Mouse (Mus musculus): Measurements from ENCODE around the gene Pnmal2.
A peak's percentile ranks its signal among the peaks of the same experiment; 100 is the strongest.

Gene Pnmal2

DNA sequence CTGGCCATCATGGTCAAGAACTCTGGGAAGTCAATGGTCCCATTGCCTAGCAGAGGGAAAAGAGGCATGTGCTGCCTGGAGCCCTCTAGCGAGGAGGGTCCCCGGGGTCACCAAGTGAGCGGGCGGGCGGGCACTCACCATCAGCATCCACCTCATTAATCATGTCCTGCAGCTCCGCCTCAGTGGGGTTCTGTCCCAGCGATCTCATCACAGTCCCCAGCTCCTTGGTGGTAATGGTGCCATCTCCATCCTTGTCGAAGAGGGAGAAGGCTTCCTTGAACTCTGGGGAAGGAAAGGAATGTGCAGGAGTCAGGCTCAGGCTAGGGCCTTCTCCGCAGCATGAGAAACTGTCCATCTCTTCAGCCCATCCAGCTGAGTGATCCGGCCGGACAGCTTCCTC lies 27.0 kb upstream of the Pnmal2 start:
- DNase-seq (ENCODE audit: inconsistent ontology term): no peak

DNA sequence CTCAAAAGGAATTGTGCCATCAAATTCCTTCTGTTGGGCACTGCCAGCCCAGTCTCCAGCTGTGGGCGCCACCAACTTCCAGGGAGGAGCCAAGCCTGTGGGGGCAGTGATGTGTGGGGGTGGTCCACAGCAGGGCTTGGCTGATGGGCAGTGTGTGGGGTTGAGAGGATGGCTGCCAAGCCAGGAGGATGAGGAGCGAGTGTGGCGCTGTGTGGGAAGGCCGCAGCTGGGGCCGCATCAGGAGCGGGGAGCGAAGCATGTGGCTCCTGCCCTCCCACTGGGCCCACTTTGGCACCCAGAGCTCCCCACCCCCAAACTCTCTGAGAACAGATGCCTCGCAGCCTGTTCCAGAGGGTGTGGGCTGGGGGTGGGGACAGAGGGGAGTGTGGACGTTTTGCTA lies 26.5 kb upstream of the Pnmal2 start:
- peak; percentile 52 for DNase-seq (ENCODE audit: inconsistent ontology term)

DNA sequence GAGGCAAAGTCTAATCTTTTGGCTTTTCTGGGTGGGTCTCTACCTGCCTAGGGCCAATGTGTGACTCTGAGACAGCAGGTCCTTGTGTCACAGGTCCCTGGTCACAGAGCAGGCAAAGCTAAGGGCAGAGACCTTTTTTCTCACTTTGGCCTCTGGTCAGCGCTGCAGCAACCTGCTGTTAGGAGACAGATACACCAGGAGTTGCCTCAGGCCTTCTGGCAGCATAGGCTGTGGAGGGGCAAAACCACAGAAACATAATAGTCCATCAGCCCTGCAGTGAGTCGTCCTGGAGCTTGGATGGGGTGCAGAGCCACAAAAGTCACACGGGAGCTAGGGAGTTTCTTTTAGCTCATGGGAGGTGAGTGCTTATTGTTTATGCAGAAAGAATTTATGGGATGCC lies 25.8 kb upstream of the Pnmal2 start:
- DNase-seq (ENCODE audit: inconsistent ontology term): peak; percentile 64

DNA sequence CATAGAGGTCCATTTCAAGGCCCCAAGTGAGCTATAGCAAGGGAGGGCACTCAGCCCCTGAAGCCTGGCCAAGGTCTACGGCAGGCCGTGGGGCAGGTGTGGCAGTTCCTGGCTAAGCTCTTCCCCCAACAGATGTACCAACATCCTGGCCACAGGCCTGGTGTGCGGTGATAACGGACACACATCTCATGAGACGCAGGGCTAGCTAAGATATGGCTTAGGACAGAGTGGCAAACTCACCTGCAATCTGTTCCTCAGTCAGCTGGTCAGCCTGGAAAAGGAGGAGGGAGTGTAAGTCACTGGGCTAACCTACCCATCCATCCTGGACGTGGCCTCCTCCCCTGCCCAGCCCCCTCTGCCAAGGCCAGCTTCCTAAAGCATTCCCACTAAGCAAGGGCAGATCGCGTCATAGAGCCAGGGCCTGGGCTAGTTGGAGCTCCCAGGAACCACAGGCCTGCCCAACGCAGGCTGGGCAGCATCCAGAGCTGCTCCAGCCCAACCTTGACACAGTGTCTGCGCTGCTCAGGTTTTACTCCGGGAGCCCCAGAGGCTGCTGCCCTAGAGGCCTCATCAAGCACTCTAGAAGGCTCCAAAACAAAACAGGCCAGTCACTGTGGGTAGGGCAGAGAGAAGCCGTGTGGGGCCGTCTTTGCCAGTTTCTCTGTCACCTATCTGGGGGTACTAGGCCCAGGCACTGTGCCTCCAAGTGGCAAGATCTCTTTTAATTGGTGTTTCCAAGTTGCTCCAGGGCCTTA lies 24.9 kb upstream of the Pnmal2 start:
- no peak for DNase-seq (ENCODE audit: inconsistent ontology term)

DNA sequence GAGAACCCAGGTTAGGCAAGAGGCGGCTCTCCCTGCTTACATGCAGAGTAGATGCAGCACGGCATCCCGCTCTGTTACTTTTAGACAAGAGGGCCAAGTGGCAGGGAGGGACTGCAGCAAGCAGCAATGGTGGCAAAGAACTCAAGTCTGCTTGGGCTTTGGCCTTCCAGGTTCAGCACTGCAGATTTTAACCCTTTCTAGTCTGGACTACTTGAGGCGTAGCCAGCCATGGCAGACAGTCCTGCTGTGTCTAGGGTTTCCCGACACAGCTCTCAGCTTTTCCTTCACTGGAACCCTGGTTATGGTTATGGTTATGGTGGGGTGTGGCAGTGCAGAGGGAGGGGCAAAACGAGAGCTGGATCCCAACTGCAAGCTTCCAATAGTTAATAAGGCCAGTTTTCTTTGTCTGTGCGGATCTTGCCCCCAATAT lies 24.3 kb upstream of the Pnmal2 start:
- DNase-seq (ENCODE audit: inconsistent ontology term): no peak

DNA sequence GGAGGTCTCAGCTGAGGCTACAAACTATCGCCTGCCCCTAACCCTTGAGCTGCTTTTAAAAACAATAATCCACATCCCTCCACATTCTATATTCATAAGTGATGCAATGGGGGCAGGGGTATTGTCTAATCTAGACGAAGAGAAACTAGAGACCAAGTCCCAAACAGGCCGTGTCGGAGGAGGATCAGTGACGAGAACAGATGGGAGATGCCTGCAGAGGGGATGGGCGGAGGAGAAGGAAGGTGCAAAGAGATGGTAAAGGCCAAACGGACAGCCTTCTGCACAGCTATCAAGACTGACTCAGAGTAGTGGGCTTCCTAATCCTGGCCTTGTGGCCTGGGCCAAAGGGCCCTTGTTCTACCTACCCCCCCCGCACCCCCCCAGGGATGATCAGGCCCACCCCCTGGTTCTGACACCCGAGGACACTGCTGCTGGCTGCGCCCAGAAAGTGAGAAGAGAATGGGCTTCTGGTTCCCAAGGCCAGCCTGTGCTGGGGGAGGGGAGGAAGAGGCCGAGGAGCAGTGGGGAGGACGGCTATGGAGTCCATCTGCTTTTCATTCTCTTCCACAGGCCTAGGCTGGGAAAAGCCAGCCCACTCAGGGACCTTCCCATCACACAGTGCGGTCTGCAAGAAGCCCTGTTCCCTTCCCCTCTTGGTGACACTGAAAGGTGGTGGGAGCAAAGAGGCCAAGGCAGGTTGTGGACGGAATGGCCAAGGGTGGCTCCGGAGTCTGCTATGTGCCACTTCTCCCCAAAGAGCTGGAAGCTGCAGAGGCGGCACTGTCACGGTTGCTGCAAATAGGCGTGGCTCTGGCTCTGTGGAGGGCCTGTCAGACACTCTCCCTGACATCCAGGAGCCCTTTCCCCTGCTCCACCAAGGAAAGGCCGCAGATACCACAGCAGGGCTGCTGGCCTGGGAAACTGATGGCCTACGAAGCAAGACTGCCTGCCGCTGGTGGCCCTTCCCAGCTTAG lies 23.4 kb upstream of the Pnmal2 start:
- DNase-seq (ENCODE audit: inconsistent ontology term): peak; percentile 40

DNA sequence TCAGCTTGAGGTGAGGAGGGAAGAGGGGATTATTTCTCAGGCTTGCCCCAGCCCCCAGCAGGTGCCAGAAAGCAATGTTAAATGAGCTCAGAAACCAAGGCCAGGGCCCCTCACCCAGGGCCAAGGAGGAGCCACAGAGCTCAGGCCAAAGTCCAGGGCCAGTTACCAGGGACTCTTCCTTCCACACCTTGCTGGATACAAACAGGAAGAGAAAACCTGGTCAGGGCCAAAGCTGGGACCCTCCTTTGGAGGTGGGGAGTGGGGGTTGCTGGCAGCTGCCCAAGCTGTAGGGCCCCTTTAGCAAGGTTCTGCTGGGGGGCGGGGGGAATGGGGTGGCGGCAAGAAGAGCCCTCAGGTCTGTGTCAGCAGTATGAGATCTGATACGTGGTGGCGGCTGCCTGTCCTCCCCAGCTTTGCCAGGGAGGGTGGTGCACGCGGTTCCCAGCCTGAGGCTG lies 22.6 kb upstream of the Pnmal2 start:
- no peak for DNase-seq (ENCODE audit: inconsistent ontology term)

DNA sequence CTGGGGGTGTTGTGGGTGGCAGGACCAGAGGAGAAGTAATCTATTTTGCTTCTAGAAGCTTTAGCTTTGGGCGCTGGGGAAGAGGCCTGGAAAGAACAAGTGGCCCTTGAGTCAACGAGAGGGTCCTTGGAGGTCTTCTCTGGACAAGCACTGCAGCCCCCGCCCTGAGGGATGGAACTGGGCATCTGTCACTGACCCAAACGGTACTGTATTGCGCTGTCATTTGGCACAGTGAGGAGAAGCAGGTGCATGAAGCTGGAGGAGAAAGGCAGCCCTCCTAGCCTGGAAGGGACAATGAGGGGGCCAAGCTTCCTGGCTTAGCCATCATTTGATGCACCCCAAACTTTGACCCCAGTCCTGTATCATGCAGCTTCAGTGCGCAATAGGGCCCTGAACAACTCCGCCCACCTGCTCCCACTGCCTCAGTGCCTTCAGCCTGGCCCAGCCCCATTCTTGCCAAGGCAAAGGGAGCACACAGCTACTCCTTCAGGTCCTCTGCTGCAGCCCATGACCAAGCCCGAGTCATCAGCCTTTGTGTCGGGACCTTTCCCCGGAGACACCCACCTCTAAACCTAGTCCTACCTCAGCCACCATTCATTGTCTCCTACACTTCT lies 22.0 kb upstream of the Pnmal2 start:
- DNase-seq (ENCODE audit: inconsistent ontology term): no peak

DNA sequence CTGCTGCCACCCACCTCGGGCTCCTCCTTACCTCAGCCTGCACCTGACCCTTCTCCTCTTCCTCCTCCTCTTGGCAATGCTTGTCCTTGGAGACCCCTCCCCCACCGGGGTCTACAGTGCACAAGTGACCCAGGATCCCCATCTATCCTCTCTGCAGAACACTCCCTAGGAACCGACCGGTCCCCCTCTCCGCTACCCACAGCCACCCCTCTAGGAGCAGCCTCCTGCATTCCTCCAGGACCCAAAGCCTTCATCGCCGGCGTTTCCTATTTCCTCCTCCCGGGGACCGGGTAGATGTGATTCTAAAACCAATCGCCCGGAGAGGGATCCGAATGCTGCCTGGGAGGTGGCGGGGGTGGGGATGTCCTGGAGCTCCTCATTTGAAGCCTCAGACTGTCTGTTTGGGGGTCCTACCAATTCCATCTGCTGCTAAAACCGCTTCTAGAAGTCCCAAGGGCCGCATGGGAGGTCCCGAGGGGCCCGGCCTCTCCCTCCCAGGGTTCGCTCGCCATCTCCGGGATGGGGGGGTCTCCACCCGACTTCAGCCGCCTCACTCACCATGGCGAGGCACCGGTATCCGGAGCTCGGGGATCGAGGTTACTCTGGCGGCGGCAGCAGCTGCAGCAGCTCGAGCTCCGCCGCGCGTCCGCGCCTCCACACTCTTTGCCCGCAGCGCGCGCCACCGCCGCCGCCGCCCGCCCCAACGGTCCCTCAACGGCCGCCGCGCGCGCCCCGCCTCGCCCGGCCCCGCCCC lies 21.0 kb upstream of the Pnmal2 start:
- DNase-seq (ENCODE audit: inconsistent ontology term): no peak

DNA sequence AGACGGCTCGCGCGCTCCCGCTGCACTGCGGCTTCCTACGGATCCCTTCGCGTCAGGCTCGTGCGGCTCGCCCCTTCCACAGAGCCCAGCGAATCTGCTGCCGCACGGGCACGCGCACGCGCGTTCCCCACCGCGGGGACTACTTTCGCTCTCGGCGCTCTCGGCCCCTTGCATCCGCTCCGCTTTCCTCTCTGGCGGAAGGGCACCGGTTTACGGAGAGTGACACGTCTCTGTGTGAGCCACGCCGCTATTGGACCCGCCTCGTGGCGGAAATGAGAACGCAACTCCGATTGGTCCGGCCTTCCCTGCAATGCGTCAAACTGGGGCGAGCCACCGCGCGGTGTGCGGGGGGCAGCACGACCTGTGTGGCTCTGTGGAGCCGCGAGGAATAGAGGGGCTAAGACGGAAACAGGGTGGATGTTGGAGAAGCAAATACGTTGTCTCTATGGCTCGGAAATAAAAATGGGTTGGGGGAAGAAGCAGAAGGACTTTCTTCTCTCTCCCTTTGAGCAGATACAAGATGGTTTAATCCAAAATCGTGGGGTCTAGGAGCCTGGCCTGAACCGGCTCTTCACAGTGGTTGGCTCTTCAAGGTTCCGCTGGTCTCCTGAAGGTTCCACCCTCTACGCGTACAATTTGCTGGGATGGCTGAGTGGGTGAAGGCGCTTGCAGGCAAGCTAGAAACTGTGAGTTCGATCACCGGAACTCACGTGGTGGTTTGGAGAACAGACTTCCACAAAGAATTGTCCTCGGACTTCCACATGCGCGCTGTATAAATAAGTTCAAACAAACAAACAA lies 20.2 kb upstream of the Pnmal2 start, which contains the start of gene Calm3:
Gene Calm3, minus strand, starts transcription at position 78 of the 798 bp plus-strand sequence.
- peak; percentile 100 for DNase-seq (ENCODE audit: inconsistent ontology term)

DNA sequence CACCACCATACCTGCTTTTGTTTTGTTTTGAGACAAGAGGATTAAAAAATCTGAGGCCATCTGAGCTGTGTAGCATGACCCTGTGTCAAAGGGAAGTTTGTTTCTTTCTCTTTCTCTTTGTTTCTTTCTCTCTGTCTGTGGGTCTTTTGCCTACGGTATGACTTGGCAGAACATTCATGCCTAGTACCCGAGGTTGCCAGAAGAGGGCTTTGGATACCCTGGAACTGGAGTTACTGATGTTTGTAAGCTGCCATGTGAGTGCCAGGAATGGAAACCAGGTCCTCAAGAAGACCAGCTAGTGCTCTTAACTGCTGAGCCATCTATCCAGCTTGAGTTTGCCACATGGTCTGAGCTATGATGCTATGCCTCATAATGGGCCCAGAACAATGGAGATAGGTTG lies 16.1 kb upstream of the Pnmal2 start:
- no peak for DNase-seq (ENCODE audit: inconsistent ontology term)

DNA sequence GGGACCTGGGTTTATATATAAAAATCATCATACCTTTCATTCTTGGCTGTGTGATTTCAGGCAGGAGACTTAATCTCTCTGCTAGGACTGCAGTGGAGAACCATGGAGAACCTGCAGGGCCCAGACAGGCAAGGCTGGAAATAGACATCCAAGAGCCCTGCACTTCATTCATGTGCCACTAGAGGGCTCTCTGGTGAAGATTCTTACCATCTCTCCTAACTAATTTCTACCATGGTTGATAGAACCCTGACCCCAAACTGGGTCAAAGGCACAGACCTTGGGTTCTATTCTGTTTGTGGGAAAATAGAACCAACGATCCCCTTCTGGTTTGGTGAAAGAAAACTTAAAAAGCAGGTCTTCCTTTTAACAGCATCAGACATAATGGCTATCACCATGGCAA lies 13.6 kb upstream of the Pnmal2 start:
- DNase-seq (ENCODE audit: inconsistent ontology term): no peak

DNA sequence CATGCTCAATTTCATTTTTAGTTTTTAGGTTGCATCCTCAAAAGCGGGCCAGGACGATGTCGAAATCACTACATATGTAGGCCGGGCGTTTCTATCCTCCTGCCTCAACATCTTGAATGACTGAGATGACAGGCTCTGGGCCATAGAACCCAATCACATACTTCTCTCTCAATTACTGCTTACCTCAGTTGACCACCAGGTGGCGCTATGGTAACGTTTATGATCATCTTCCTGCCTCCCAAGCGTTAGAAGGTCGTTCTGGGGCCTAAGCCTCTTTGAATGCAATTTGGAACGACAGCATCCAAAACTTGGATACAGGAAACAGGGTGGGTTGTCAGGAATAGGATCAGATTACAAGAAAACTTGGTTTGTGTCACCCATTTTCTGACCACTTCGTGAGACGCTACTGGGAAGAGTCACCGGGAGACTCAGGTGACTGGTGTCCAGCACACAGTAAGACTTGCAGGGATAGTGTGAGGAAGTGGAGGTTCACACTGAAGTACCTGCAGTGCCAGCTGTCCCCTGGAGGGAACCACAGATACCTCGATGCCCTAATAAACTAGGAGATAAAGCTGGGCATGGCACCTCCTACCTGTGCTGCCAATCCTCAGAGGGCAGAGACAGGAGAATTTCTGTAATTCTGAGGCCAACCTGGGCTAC lies 12.4 kb upstream of the Pnmal2 start:
- DNase-seq (ENCODE audit: inconsistent ontology term): peak; percentile 68

DNA sequence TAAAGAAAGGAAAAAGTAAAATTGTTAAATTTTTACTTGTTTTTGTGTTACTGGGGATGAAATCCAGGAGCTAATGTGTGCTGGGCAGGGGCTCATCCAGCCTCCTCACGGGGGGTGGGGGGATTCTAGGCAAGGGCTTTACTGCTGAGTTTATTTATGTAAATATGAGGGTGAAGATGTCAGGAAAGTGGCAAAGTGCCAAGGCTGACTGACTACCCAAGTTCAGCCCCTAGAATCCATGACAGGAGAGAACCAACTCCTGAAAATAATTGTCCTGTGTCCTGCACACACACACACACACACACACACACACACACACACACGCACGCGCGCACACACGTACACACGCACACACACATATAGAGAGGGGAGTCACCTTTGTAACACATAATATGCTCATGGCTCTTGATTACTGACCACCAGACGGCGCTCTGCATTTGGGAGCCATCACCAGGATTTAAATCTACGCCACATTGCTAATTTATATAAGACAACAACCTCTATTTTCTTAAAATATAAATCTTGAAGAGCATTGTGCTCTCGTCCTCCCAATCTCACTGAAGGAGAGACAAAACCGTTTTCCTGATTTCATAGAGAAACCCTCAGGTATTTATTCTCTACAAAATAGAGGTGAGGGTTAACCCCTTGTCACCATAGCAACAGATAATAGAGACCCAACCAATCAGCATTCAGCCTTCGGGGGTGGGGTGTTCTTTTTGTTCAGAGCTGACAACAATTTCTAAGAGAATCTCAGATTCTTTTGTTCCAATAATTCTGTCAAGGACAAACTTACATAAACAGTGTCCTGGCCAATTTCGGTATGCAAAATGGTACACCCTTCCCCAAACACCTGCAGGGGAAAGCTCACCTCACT lies 11.5 kb upstream of the Pnmal2 start:
- no peak for DNase-seq (ENCODE audit: inconsistent ontology term)

DNA sequence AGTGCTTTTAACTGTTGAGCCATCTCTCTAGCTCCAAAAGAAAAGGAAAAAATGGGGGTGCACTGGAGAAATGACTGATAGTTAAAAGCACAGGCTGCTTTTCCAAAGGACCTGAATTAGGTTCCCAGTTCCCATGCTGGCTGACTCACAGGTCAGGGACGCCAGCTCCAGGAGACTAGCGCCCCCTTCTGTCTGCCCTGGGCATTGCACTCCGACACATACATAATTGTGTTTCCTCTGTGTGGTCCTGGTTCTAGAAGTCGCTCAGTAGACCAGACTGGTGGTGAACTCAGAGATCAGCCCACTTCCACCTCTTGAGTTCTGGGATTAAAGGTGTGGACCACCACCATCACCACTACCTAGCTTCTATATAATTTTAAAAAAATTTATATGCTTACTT lies 7.2 kb upstream of the Pnmal2 start:
- no peak for DNase-seq (ENCODE audit: inconsistent ontology term)

DNA sequence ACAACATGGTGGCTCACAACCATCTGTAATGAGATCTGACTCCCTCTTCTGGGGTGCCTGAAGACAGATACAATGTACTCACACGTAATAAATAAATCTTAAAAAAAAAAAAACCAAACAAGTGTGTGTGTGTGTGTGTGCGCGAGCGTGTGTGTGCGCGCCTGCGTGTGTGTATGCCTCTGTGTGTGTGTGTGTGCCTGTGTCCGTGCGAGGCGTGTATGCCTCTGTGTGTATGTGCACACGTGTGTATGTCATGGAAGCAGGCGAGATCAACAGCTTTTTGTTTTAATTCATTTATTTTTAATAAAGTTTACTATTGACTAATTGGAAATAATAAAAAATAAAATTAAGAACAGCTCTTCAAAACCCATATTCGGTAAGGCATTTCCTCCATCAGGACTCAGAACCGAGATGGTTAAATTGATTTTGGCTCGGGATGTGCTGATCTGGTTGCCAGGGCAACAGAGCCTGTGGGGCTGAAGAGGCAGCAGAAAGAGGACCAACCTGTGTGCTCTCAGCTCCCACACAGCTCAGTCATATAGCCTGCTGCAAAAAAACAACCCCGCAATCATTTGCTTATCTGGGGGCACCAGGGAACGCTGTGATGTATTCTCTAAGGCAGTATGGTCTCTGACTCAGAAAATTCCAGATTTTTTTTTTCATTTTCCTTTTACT lies 6.2 kb upstream of the Pnmal2 start:
- DNase-seq (ENCODE audit: inconsistent ontology term): no peak

DNA sequence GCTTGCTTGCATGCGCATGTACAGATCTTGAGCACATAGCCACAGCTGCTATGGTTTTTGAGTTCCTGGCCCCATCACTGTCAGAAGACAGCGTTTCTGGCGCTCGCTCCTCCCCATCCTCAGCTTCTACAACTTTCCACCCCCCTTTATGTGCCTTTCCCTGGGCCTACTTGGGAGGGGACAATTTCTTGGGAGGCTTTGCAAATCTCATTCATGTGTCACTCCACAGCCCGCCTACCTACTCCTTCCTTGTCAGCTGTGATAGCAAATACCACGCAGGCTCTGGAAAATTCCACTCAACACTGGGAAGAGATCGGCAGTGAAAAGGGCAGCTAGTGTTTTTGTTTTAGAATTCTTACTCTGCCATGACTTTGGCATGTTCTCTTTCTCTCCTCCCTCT lies 4.2 kb upstream of the Pnmal2 start:
- DNase-seq (ENCODE audit: inconsistent ontology term): no peak

DNA sequence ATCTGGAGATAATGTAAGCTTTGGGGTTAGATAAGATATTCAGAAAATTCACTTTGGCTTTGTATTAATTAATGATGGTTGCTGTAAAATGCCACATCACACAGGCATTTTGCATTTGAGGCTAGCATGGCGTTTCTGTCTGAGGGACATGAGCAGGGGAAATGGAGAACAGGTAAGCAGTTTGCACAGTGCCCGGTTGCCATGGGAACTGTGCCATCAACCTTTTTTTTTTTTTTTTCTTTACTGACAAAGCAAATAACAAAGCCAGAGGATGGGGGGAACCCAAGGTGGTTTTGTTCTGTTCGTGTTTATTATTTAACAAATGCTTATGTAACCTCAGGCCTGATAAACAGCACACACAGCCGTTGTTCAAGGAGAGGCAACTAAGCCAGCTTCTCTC lies 1.6 kb upstream of the Pnmal2 start:
- no peak for DNase-seq (ENCODE audit: inconsistent ontology term)

Measured in Muller cell, postnatal 12 days (primary cell).